Mouse (Mus musculus) embryonic facial prominence, embryonic 15.5 days (tissue): ENCODE results near the gene Hsd11b2. TPM values are rescaled to one million over a fixed set of nuclear protein-coding genes. Genes with fewer than 3 reads are reported as not detected.

Source experiments
- ATAC-seq: fragments of 200-750 bp; cut with Nextera tagmentation; 2 replicates; pipeline ENCODE4 v1.8.0; 2017; ENCODE audit warnings: low read depth, moderate TSS enrichment; ENCODE audit not compliant: insufficient number of reproducible peaks, low FRiP score, low TSS enrichment
- H3K27ac ChIP-seq: fragments of 300-500 bp; sonication (generic); replicated peaks from 2 replicates; pipeline ENCODE4 v1.5.1; 2015; ENCODE audit warnings: mild to moderate bottlenecking, inconsistent platforms
- H3K27me3 ChIP-seq: fragments of 300-500 bp; sonication (generic); 2 replicates; pipeline ENCODE4 v1.6.1; 2015; ENCODE audit warnings: inconsistent platforms
- H3K36me3 ChIP-seq: fragments of 300-500 bp; sonication (generic); 2 replicates; pipeline ENCODE4 v1.6.1; 2015; ENCODE audit warnings: mild to moderate bottlenecking, inconsistent platforms
- H3K4me1 ChIP-seq: fragments of 300-500 bp; sonication (generic); 2 replicates; pipeline ENCODE4 v1.6.1; 2015; ENCODE audit warnings: inconsistent platforms
- H3K4me2 ChIP-seq: fragments of 300-500 bp; sonication (generic); replicated peaks from 2 replicates; pipeline ENCODE4 v1.6.1; 2015; ENCODE audit warnings: mild to moderate bottlenecking, inconsistent platforms
- H3K4me3 ChIP-seq: fragments of 300-500 bp; sonication (generic); replicated peaks from 2 replicates; pipeline ENCODE4 v1.5.1; 2015; ENCODE audit warnings: mild to moderate bottlenecking, inconsistent platforms
- H3K9ac ChIP-seq: fragments of 300-500 bp; sonication (generic); 2 replicates; pipeline ENCODE4 v1.6.1; 2015; ENCODE audit warnings: inconsistent platforms
- H3K9me3 ChIP-seq: fragments of 300-500 bp; sonication (generic); replicated peaks from 2 replicates; pipeline ENCODE4 v1.6.1; 2016; ENCODE audit warnings: inconsistent platforms
- WGBS: fragments of 180-500 bp; shearing (Covaris S2); methylation state at CpG from one replicate; pipeline ENCODE4 v1.1.7; 2015; 5-methylcytosine and 5-hydroxymethylcytosine counted together
- polyA plus RNA-seq: library from polyadenylated mRNA; unstranded; fragments of >200 nt; fragmentation: Nextera tagmentation; extraction: Ambion mirVana; gene quantifications from 2 replicates; pipeline ENCODE4 v1.2.1, GENCODE M21; 2015

Hsd11b2 gene
- polyA plus RNA-seq = 1.4 TPM in 2 replicates

DNA sequence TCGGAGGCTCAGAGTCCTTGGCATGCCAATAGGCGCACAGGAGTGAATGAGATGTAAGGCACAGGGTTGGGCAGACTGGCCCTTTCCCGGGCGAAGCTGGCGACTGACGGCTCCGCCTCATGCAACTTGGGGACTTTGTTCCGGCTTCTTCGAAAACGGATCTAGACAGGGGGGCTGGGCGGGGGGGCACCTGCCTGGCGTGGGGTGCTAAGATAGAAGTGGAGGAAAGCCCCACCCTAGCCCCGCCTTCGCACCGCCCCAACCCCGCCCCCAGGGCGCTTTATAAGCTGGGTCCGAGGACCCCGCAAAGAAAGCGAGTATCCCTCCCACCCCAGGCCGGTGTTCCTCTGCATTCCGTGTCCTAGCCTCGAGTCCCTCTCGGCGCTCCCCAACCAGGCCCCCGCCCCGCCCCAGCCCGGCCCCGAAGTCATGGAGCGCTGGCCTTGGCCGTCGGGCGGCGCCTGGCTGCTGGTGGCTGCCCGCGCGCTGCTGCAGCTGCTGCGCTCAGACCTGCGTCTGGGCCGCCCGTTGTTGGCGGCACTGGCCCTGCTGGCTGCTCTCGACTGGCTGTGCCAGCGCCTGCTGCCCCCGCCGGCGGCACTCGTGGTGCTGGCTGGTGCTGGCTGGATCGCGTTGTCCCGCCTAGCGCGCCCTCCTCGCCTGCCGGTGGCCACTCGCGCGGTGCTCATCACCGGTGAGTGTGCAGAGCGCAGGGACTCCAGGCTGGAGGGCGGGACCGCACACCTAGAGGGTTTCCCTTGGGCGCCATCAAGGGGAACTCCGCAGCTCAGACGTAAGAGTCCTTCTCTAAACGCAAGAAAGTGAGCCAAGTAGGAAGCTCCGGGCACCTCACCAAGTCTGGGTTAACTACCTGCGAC is at the start of gene Hsd11b2:
Hsd11b2 (plus strand) TSS at position 320 of the 878 bp plus-strand sequence.
- peak within 1 kb of the TSS; percentile 99 for H3K4me2 ChIP-seq
- H3K9me3 ChIP-seq = no peaks in the 10 kb centered on the region
- peaks cover 27% of the 10 kb centered on the region for H3K27me3 ChIP-seq
- peak within 1 kb of the TSS; percentile 51 for H3K4me3 ChIP-seq
- H3K4me1 ChIP-seq = peaks cover 25% of the 10 kb centered on the region
- WGBS = under 1% methylated on average over 61 of the region's 68 CpGs
- H3K36me3 ChIP-seq = peaks cover 22% of the 10 kb centered on the region
- H3K9ac ChIP-seq = peak within 1 kb of the TSS; percentile 54
- ATAC-seq = peak; percentile 63; the same call in 1 of the 2 replicates
- no peak within 1 kb of the TSS for H3K27ac ChIP-seq

DNA sequence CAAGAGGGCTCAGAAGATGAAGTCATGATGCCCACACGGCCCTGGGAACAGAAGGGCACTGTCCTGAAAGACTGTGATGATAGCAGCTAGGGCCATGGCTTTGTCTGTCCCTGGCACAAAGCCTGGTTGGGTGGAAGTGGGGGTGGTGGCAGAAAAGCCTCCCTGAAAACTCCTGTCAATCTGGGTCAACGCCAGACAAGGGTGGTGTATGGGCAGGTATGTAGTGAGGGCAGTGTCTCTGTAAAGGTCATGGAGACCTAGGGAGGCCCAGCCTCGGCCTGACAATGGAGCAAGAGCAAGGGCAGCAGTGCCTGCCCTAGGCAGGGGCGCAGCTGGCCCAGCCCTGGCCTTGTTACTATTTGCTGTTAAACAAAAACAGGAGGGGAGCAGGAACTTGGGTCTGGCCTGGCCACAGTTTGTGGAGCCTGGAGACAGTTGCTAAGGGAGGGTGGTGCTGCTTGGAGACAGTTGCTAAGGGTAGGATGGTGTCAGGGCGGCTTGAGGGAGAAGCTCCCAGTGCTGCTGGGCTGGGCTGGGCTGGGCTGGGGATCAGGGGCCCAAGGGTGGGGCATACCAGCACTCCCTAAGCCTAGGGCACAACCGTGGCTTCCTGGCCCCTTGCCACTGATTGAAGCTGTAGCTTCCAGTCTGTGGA is 49.4 kb upstream of the Hsd11b2 start:
- H3K4me1 ChIP-seq = peaks cover 42% of the 10 kb centered on the region
- no peak overlapping the region for H3K4me2 ChIP-seq
- H3K27ac ChIP-seq = peak overlapping the region; percentile 36; the same call in 1 of the 2 replicates
- H3K9me3 ChIP-seq = no peaks in the 10 kb centered on the region
- peaks cover 12% of the 10 kb centered on the region for H3K27me3 ChIP-seq
- H3K36me3 ChIP-seq = peaks cover 23% of the 10 kb centered on the region
- no peak overlapping the region for H3K4me3 ChIP-seq
- H3K9ac ChIP-seq = no peak overlapping the region
- no peak for ATAC-seq
- 42% methylated on average over 6 of the region's 6 CpGs for WGBS

GRCm38 (mm10) chr8:105469816-105470215 is 48.7 kb upstream of the Hsd11b2 start:
- H3K9ac ChIP-seq = no peak overlapping the region
- peaks cover 48% of the 10 kb centered on the region for H3K4me1 ChIP-seq
- 66% methylated on average over 5 of the region's 5 CpGs for WGBS
- H3K4me2 ChIP-seq = 0 out of 2 replicates have a peak overlapping the region, but pooled peaks have one; percentile 47
- H3K27ac ChIP-seq = peak overlapping the region; percentile 36; the same call in 1 of the 2 replicates
- H3K4me3 ChIP-seq = no peak overlapping the region
- peaks cover 12% of the 10 kb centered on the region for H3K27me3 ChIP-seq
- H3K36me3 ChIP-seq = peaks cover 23% of the 10 kb centered on the region
- H3K9me3 ChIP-seq = no peaks in the 10 kb centered on the region
- ATAC-seq = no peak

DNA sequence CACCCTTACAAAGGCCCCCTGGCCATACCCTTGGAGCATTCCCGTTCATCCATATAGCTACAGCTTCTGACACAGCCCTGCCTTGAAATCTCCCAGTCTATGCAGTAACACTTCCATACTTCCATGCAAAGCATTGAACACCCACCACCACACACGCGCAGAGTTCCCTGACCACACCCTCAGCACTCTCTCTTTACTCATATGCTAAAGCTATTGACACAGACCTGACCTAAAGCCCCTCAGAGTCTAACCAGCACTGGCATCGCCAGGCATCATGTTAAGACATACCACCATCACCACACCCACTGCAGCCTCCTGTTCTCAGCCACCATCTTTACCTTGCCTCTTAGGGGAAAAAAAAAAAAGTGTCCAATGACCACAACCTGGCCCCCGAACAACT is 48.3 kb upstream of the Hsd11b2 start:
- Histone ChIP-seq H3K27ac (peak overlapping the region; percentile 36; the same call in 1 of the 2 replicates), H3K4me1 (peaks cover 53% of the 10 kb centered on the region), H3K9me3 (no peaks in the 10 kb centered on the region), H3K27me3 (peaks cover 12% of the 10 kb centered on the region), H3K4me2 (peak overlapping the region; percentile 47), H3K9ac (no peak overlapping the region), H3K36me3 (peaks cover 25% of the 10 kb centered on the region), H3K4me3 (peak overlapping the region; percentile 32)
- no peak for ATAC-seq
- WGBS = 69% methylated on average over 5 of the region's 5 CpGs

DNA sequence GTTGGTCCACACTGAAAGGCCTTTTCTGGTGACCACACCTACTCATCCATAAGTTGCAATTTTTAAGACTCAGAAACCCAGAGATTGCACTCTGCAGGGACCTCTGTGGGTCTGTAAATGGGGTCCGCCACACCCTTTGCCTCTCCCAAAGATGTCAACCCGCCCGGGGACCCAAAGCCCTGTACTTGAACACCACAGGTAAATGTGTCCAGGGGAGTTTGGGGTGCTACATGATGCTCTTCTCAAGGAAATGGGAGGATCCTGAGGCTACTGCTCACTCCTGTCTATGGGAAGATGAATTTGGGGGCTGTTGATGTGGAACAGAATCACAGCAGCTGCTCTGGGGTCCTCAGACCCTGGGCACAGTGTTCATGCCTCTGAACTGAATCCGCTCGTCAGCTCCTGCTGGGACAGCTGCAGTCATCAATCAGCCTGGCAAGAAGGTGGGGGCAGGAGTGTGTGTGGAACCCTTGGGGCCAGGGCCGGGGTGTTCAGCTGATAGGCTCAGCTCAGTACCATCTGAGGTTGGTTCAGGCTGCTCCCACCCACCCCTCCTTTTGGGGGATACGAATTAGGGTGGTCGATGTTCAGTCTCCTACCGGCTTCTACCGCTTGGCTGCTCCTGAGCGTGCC is 47.8 kb upstream of the Hsd11b2 start:
- peaks cover 54% of the 10 kb centered on the region for H3K4me1 ChIP-seq
- WGBS = 22% methylated on average over 11 of the region's 11 CpGs
- peak overlapping the region; percentile 32 for H3K4me3 ChIP-seq
- H3K36me3 ChIP-seq = peaks cover 30% of the 10 kb centered on the region
- peak overlapping the region; percentile 1; the same call in 1 of the 2 replicates for H3K9ac ChIP-seq
- H3K27ac ChIP-seq = peak overlapping the region; percentile 45; the same call in 1 of the 2 replicates
- peaks cover 12% of the 10 kb centered on the region for H3K27me3 ChIP-seq
- peak; percentile 26; the same call in 1 of the 2 replicates for ATAC-seq
- peak overlapping the region; percentile 47 for H3K4me2 ChIP-seq
- H3K9me3 ChIP-seq = no peaks in the 10 kb centered on the region

GRCm38 (mm10) chr8:105471314-105472015 is 47.1 kb upstream of the Hsd11b2 start, which contains the start of gene Tppp3:
Tppp3 (minus strand) TSS chr8:105471526.
- Histone ChIP-seq H3K9me3 (no peaks in the 10 kb centered on the region), H3K9ac (peak within 1 kb of the TSS; percentile 1; the same call in 1 of the 2 replicates), H3K4me2 (peak within 1 kb of the TSS; percentile 47), H3K27me3 (peaks cover 12% of the 10 kb centered on the region), H3K4me3 (peak within 1 kb of the TSS; percentile 32), H3K36me3 (peaks cover 37% of the 10 kb centered on the region), H3K27ac (peak within 1 kb of the TSS; percentile 45), H3K4me1 (peaks cover 54% of the 10 kb centered on the region)
- peak; percentile 87 for ATAC-seq
- WGBS = 7% methylated on average over 25 of the region's 25 CpGs

- no peak for ATAC-seq
- Histone ChIP-seq H3K4me2 (no peak overlapping the region), H3K9me3 (no peaks in the 10 kb centered on the region), H3K4me3 (no peak overlapping the region), H3K27me3 (peaks cover 12% of the 10 kb centered on the region), H3K9ac (no peak overlapping the region), H3K27ac (no peak overlapping the region), H3K36me3 (peaks cover 39% of the 10 kb centered on the region), H3K4me1 (peaks cover 54% of the 10 kb centered on the region)
- WGBS = 50% methylated on average over 23 of the region's 23 CpGs
Measured at GRCm38 (mm10) chr8:105472414-105472932, 46.1 kb upstream of the Hsd11b2 start.

GRCm38 (mm10) chr8:105472983-105473382 is 45.6 kb upstream of the Hsd11b2 start:
- H3K4me1 ChIP-seq = peaks cover 54% of the 10 kb centered on the region
- no peaks in the 10 kb centered on the region for H3K9me3 ChIP-seq
- no peak overlapping the region for H3K27ac ChIP-seq
- no peak overlapping the region for H3K9ac ChIP-seq
- H3K4me2 ChIP-seq = no peak overlapping the region
- H3K4me3 ChIP-seq = no peak overlapping the region
- WGBS = 67% methylated on average over 9 of the region's 9 CpGs
- no peak for ATAC-seq
- H3K27me3 ChIP-seq = peaks cover 12% of the 10 kb centered on the region
- H3K36me3 ChIP-seq = peaks cover 41% of the 10 kb centered on the region

GRCm38 (mm10) chr8:105473816-105474606 is 44.5 kb upstream of the Hsd11b2 start:
- Histone ChIP-seq H3K36me3 (peaks cover 50% of the 10 kb centered on the region), H3K9me3 (no peaks in the 10 kb centered on the region), H3K9ac (no peak overlapping the region), H3K27ac (peak overlapping the region; percentile 14; the same call in 1 of the 2 replicates), H3K4me1 (peaks cover 51% of the 10 kb centered on the region), H3K27me3 (peaks cover 12% of the 10 kb centered on the region), H3K4me3 (no peak overlapping the region), H3K4me2 (peak overlapping the region; percentile 10; the same call in 1 of the 2 replicates)
- ATAC-seq = no peak; the same call in 1 of the 2 replicates
- 30% methylated on average over 17 of the region's 17 CpGs for WGBS
